Mouse (Mus musculus) layer of hippocampus, adult 8-10 months (tissue): ENCODE measurements at regions not wholly inside any gene's neighbourhood (a gene's known extent, or its start where the extent isn't known, plus 50 kb on each side); places are given as distances from the start of the nearest gene placed in this dataset.

Source experiments
- DNase-seq, 2 experiments: peaks; one replicate each; pipeline ENCODE4 v3.0.0; 2022; ENCODE audit warnings: low spot score in 2 of 2

DNA sequence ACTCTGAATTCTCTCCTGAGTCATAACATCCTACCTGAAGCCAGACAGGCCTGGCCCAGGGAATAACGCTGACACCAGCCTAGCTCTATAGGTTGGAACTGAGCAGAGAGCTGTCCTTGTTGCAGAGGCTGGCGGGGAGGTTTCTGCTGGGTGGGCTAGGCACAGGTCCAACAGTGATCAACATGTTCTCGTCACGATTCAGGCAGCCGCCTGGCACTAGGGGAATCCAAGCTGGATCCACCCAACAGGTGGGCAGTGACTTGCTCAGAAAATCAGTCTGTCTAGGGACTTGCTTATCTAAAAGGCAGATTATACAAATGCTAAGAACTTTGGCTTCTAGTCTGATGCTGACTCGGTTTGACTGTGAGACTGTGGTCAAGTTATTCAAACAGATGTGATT, 648.2 kb downstream of the Inhba start:
- peak in 1 of 2 experiments; percentile 32 for DNase-seq

DNA sequence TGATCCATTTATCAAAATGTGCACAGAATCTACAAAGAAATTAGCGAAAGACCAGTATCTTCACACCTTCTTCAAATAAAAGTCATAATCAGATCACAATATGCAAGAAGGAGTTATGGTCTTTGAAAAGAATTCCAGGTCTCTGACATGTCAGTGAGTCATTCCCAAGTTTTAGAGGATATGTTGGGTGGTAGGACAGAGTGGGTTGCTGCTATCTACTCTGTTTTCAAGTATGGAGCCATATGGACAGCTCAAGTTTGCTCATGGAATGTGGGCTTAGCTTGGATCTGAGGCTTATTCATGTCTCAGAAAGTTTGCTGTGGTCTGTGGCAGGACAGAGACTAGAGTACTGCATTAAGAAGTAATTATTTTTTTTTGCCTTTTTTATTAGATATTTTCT, 657.0 kb downstream of the Inhba start:
- DNase-seq, result no peak

DNA sequence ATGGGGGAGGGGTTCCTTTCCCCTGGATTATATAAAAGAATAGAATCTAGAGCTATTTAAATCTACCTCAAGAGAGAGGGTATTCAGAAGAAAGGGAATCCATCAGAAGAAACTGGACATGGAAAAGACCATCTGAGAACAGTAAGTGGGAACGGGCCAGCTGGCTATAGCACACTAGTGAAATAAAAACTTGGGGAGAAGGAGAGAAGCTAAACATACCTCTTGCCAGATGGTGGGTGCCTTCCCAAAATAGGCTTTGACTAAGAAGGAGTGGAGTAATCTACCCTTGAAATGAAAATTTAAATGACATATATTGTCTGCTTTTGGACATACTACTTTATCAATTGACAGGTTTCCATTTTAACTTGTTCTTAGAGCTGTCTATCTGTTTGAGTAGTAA, 657.6 kb downstream of the Inhba start:
- DNase-seq, result no peak

DNA sequence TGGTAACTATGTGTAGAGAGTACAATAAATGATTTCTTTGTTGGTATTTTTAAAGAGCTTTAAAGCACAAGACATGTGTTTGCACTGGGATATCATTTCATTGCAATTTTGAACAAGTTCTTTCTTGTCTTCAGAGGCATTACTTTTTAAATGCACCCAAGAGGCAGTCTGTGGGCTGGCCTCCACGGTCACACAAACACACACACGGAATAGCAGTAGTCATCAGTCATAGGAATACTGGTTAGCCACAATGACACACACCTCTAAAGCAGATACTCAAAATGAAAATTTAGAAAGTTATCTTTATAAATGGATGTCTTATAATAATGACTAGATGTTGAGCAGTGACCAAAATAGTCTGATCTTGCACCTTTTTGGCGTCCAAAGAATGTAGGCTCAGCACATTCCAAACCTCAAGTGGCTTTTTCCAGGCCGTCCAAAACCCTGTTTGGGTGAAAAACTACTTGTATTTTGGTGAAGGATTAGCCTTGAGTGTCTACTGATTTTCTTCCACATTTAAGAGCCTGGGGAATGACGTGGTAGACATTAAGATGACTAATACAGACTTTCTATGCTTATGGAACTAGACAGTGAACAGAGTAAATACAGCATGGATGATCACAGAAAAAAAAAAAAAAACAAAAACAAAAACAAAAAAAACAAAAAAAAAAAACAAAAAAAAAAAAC, 658.5 kb downstream of the Inhba start:
- DNase-seq, result no peak

DNA sequence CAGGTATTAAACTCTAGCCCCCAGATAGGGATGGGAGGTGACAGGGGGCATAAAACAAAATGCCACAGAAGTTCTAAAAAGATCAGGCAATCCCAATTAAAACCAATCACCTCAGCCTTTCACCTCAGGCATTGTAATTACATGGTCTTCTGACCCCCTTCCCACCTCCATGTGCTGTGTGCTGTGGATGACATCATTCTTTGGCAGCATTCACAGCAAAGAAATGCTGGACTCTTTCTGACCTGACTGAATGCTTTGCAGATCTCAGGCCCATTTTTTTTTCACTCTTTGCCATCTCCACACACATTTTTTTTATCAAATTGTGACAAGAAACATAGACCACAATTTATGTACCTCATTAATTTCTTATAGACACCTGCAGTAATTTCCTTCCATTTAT, 659.1 kb downstream of the Inhba start:
- DNase-seq, result no peak

DNA sequence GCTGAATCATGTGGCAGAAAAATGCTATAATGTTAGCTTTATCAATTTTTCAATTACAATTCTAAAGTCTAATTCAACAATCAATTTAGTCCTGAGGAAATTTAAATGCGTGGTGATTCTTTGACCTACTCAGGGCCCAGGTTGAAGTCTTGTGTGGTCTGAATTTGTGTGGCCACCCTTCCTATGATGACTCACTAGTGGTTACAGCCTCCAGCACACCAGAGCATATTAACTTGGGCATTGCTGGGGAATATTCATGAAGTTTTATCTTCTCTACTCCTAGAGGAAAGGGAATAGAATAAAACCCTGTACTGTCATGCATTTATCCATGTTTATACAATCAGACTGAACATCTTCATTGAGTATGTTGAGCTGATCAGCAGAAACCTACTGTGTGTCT, 665.2 kb downstream of the Inhba start:
- no peak for DNase-seq

DNA sequence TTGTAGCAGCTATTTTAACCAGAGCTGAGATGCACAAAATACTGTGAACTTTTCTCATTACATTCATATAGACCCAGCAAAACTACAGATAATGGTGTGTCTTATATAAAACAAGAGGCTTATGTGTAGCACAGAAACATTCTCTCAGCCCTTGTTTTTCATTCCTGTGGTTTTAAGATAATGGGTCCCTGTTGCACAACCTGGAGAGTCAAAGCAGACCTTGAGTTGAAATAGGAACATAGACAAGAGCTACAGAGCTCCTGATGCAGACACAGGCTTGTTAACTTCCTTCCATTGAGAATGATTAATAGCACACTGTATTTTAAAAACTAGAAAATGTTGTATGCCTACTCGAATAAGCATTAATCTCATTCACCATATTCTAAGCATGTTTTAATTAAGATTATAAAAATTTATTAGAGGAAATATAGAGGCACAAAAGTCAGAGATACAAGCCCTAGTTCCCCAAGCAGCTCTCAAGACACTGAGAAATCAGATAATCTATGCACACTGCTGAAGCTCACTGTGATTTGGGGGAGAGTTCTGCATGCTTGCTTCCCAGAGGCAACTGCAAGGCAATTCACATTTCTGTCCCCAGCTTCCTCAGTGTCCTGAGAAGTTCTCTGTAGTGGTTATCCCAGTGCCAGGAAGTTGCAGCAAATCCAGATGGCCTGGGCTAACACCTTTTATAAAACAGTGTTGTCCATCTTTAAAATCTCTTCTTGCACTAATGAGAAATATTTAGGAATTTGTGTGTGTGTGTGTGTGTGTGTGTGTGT, 666.8 kb downstream of the Inhba start:
- no peak for DNase-seq

DNA sequence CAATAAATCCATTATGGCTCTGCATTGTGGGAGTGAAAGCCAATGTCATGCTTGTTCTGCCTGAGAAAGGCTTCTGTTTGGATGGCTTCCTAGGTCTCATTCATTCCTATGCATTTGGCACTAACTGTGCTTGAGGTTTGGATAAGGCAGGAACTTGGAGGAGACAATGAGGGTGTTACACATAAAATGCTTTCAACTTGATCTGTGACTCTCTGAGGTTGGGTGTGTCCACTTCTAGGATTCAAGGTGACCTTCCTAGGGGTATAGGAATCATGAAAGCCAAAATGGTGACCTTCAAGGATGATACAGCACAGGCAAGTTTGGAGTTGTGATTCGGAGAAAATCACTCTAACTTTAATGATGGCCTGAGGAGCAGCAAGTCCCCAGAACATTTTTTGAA, 682.5 kb downstream of the Inhba start:
- no peak for DNase-seq

DNA sequence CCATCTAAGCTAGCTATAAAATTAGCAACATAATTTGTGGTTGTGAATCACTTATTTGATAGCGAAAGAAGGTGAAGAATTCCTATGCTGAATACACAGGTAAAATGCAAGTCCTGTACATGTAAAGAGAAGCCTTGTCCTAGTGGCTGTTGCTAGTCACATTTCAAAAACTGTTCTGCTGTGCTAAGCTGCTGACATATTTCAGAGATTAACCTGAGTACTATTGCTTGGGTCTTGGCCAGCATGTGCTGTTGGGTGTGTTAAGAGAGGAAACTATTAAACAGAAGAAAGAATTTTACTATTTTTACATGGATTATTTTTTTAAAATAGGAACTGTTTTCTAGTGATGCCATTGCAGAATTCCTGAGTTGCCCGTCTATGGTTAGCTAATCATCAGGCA, 689.3 kb downstream of the Inhba start:
- DNase-seq, result no peak

DNA sequence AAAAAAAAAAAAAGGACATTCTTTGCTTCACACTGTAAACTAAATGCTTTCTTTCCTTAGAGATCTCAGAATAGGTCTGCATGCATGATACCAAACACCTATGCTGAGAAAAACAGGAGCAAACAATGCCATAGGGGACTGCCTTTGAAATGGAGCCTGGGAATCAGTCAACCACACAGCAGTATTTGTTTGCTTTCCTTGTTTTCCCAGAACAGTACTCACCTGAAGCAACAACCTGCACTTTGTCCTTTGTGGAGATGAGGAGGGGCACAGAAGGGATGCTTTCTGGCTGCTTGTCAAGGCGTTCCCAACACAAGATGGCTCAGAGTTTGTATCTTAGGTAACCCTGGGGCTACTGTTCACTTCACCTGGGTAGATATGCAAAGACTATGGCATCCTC, 690.5 kb downstream of the Inhba start:
- DNase-seq, result no peak

DNA sequence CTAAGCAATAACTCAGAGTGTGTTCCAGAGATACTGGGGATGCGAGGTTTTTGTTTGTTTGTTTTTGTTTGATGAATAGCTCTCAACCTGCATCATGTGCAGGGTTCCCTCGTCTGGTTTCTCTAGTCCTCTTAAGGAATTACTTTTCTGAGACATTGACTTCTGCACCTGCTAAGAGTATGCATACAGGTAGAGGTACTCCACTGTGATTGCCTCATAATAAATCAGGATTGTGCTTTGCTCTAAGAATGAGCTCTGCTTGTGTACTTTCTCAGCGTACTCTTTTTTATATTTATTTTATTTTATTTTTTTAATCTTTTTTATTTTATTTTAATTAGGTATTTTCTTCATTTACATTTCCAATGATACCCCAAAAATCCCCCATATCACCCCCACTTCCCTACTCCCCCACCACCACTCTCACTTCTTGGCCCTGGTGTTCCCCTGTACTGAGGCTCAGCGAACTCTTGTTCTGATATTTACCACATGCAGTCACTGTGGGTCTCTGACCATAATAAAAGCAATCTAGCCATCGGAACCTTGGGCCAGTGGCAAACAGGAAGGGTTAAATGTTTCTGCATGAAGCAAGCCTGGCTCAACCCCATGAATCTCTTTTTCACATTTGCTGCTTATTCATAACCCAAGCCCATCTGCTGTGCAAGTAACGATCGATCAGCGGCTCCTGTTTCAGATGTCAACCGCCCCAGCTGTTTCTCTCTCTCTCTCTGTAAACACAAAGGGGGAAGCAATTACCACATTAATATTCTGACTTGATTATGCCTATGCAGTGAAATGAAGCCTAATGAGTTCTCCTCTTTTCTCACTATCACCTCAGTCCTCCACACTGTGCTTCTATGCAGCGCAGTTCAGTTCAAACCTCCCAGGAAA, 693.8 kb downstream of the Inhba start:
- peak in 1 of 2 experiments; percentile 23 for DNase-seq

DNA sequence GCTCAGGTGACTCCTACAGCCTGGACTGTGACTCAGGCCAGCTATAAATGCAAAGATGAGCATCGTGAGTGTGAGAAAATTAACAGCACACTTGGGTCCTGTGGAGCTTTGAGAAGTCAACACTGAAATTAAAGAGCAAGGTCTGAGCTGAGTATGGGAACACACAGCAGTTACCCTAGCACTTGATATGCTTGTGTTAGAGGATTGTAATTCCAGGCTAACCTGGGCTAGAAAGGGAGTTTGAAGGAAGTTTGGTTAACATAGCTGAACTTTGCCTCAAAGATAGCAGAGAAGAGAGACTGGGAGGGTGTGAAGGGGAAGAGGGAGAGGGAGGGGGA, 694.4 kb downstream of the Inhba start:
- DNase-seq, result no peak

DNA sequence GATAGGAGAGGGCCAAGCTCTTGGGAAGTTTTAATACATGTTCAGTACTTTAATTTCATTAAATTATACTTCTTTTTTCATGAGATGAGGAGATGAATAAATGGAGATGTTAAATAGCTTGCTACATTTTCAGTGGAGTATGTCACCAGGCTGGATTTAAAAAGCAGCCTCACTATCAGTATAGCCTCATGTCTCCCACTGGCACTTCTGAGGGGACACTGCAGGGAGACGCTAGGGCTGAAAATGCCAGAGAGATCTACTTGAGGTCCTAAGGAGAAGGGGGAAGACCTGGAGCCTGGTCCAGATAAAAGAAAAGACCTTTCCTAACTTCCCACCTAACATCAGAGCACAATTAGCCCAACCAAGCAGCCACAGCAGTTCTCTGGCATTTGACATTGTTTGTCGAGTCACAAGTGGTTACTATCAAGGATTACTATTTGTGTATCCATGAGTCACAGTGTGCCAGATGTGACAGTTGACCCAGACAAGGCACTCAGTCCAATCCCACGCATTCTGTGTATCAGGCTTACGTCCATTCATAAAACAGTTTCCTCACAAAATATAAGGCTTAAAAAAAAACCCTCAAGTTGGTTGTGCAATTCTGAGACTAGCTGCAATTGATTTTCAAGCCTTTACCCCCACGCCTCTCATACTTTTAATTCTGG, 703.8 kb downstream of the Inhba start:
- no peak for DNase-seq

DNA sequence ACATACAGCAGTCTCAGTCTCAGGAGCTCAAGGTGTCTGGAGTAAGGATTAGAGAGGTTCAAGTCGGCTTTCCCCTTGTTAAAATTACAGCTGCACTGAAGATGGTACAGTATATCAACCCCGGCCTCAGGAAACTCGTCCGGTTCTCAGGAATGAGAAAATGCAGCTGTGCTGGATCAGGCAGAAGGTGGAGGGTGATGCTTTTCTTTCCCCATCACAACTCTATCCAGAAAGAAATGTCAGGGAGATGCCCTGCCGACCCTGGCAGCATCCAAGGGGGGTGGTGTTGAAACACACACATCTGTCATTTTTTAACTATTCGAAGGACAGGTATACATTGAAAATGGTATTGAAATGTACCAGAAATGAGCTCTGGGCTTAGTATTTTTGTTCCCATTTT, 704.7 kb downstream of the Inhba start:
- no peak for DNase-seq

DNA sequence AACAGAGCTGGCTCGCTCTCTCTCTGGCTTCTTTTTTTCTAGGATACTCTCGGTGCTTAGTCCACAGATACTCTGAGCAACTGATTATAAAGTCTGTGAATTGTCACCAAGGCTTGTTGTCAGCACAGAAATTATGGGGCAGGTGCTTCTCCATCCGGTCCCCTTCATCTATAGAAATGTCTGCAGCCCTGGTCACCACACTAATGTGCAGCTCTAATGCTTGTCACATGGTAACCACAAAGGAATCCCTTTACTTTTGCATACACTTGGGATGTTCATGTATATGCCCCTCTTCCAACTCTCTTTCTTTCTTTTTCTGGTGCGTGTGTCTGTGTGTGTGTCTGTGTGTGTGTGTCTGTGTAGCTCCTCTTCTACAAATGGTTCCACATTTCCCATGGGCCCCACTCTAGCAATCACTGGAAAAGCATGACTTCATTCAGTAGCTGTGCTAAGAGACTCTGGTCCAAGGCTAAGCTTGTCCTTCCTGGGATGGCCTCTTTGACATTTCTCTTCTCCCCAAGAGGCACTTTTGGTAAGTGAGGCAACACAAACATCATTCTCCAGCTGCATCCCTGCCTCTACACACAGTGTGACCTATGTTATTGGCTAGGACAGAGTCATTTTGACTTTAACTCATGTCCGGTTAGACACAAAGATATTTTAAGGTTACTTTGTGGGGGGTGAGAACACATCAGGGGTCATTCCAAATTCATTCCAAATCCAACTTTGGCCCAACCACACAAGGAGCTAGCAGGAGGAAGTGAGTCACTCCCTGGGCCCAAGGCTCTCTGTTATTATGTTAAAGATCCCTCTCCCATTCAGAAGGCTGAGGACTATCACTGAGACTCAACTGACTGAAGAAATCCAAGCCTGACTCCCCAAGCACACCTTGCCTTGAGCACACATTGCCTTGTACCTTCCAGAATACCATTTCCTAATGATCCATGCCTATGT, 705.4 kb downstream of the Inhba start:
- DNase-seq, result no peak

DNA sequence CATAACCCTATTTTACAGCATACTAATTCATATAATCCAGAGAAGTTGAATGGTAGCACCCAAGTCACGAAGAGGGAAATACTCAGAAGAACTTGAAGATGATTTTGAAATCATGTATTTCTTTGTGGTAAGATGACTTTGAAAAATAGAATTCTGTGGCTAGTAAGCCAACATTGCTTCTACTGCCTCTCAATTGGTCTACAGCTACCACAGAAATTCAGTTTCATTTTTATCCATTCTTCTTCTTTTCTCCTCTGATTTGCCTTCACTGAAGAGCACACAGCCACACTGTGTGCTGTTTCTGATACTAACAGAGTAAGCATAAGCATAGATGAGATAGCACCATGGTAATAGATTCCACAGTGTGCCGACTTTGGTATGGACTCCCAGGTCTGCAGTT, 708.4 kb downstream of the Inhba start:
- DNase-seq, result no peak

DNA sequence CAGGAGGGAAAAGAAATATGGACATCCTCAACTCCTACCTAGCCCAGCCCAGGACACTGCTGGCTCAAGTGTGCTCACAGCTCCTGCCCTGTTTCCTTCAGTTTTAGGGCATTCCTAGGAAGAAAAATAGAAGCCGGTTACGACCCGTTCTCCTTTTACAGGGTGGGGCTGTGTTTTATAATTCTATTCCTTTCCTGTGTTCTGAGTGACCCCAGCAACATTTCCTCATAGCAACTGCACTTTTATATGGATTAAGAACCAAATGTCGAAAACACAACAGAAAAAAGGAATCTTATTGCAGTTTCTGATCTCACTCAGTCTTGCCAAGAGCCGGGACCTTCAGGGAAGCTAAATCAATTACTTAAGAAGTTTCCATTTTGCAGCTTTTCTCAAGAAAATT, 713.7 kb downstream of the Inhba start:
- DNase-seq, result no peak

DNA sequence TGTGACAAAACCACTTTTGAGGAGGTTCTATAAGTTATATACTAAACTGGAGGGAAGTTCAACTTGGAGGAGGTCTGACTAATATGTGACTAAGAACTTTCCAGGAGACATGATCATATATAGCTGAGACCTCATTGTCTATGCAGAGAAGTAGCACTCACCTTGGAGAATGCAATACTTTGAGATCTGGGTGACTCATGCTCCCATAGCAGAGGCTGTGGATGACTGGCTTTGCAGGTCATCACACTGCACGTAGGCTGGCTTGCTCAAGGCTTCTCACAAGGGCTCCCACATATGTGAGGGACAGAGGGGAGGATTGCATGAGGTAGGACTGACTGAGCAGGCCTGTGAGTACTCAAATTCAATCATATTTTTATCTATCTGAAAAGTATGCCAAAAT, 726.7 kb downstream of the Inhba start:
- DNase-seq, result no peak

DNA sequence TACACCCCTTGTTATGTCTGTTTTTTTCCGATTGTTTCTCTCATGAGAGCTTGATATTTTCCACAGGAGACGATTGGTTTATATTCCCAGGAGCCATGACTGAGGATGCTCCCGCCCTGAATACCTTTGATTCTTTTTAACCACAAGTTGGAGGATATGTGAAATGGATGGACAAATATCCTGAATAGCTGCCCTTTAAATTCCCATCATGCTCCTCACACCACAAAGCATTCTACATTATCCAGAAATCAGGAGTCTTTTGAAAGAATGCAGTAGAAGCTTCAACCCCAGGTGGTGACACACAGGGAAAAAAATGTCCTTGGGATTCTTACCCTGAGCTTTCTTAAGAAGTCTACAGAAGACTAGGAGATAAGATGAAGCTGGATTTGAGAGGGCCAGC, 727.9 kb downstream of the Inhba start:
- DNase-seq, result no peak

DNA sequence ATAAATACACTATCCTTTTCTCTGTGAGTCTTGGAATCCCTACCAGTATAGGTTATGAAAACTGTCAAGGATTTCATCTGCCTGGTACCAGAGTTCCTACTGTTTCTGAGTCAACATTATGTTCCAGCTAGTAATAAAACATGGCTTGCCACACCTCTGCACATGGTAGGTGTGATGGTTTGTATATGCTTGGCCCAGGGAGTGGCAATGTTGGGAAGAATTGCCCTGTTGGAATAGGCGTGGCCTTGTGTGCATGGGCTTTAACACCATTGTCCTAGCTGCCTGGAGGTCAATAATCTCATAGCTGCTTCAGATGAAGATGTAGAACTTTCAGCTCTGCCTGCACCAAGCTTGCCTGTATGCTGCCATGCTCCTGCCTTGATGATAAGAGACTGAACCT, 732.6 kb downstream of the Inhba start:
- DNase-seq, result no peak

DNA sequence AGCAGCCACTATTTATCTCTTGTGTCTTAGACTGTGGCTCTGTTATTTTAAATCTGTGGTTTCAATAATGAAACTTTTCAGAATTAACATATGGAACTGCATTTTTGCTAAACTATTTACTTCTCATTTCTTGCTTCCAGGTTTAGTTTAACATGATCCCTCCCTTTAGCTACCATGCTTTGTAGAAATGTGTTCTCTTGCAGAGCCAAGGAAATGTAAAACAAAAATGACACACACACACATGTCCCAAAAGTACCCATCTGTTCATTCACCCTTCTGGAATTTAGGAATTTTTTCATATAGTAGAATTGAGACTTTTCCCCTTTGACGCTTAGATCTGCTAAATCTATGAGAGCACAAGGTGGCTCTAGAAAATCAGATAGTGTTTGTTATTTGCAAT, 734.0 kb downstream of the Inhba start:
- DNase-seq, result no peak
